Mouse (Mus musculus) brown adipose tissue, adult 24 weeks (tissue): ENCODE measurements around the gene Zfp408. TPM values are rescaled to one million over a fixed set of nuclear protein-coding genes. Genes with fewer than 3 reads are reported as not detected.
A peak's percentile ranks its signal among the peaks of the same experiment; 100 is the strongest.

ENCODE experiments used
- H3K27ac ChIP-seq: fragments of 200-500 bp; replicated peaks from 2 replicates; pipeline ENCODE4 v1.5.1; 2012; ENCODE audit warnings: low read depth, mild to moderate bottlenecking, low read length
- H3K4me1 ChIP-seq: fragments of 200-500 bp; 2 replicates; pipeline ENCODE4 v1.6.1; 2012; ENCODE audit warnings: low read length, mixed read lengths; ENCODE audit not compliant: control insufficient read depth, insufficient read depth, insufficient read length
- H3K4me3 ChIP-seq: fragments of 200-500 bp; 2 replicates; pipeline ENCODE4 v1.5.1; 2012; ENCODE audit warnings: low read depth, mild to moderate bottlenecking, low read length, moderate library complexity; ENCODE audit not compliant: insufficient read depth
- polyA plus RNA-seq: library from polyadenylated mRNA; stranded (reverse); fragments of >200 nt; gene quantifications from 2 replicates; pipeline ENCODE4 v1.2.4, GENCODE M21; 2012; ENCODE audit not compliant: missing spikeins, insufficient read depth, insufficient read length

Gene Zfp408
- polyA plus RNA-seq, 1 experiment, result 2.2 TPM

- Histone ChIP-seq H3K4me3 (no peak overlapping the region), H3K27ac (no peak overlapping the region), H3K4me1 (no peaks in the 10 kb centered on the region)
Observed at GRCm38 (mm10) chr2:91664780-91665179, 15.2 kb upstream of the Zfp408 start.

- Histone ChIP-seq H3K27ac (no peak overlapping the region), H3K4me3 (no peak overlapping the region), H3K4me1 (no peaks in the 10 kb centered on the region)
Observed at GRCm38 (mm10) chr2:91660981-91661380, 11.4 kb upstream of the Zfp408 start.

- Histone ChIP-seq H3K27ac (no peak overlapping the region), H3K4me3 (no peak overlapping the region), H3K4me1 (no peaks in the 10 kb centered on the region)
Observed at GRCm38 (mm10) chr2:91659657-91660056, 10.1 kb upstream of the Zfp408 start.

- Histone ChIP-seq H3K4me3 (no peak overlapping the region), H3K4me1 (no peaks in the 10 kb centered on the region), H3K27ac (no peak overlapping the region)
Observed at GRCm38 (mm10) chr2:91656774-91657173, 7.2 kb upstream of the Zfp408 start.

- H3K4me3 ChIP-seq, result no peak overlapping the region
- no peak overlapping the region for H3K27ac ChIP-seq
- peaks cover 2% of the 10 kb centered on the region; the same call in 1 of the 2 replicates for H3K4me1 ChIP-seq
Observed at GRCm38 (mm10) chr2:91655827-91656226, 6.2 kb upstream of the Zfp408 start.

GRCm38 (mm10) chr2:91655388-91655787 is 5.8 kb upstream of the Zfp408 start:
- peaks cover 2% of the 10 kb centered on the region; the same call in 1 of the 2 replicates for H3K4me1 ChIP-seq
- H3K4me3 ChIP-seq, result no peak overlapping the region
- no peak overlapping the region for H3K27ac ChIP-seq

- Histone ChIP-seq H3K4me3 (no peak overlapping the region), H3K4me1 (peaks cover 2% of the 10 kb centered on the region; the same call in 1 of the 2 replicates), H3K27ac (no peak overlapping the region)
Observed at GRCm38 (mm10) chr2:91652863-91653262, 3.3 kb upstream of the Zfp408 start.

- Histone ChIP-seq H3K27ac (no peak overlapping the region), H3K4me1 (peaks cover 2% of the 10 kb centered on the region; the same call in 1 of the 2 replicates), H3K4me3 (no peak overlapping the region)
Observed at GRCm38 (mm10) chr2:91651458-91652258, 2.1 kb upstream of the Zfp408 start.

- Histone ChIP-seq H3K4me3 (peak overlapping the region; percentile 89), H3K4me1 (peaks cover 2% of the 10 kb centered on the region; the same call in 1 of the 2 replicates)
Observed at GRCm38 (mm10) chr2:91650360-91650995, 887 bp upstream of the Zfp408 start.

GRCm38 (mm10) chr2:91649152-91649551 is 439 bp downstream of the Zfp408 start:
- Histone ChIP-seq H3K4me3 (peak overlapping the region; percentile 72), H3K4me1 (peaks cover 2% of the 10 kb centered on the region; the same call in 1 of the 2 replicates), H3K27ac (peak overlapping the region; percentile 98)

More at GRCm38 (mm10) chr2:91650360-91650995, 887 bp upstream of the Zfp408 start:
- H3K27ac ChIP-seq, result peak overlapping the region; percentile 88

- Histone ChIP-seq H3K4me3 (no peak overlapping the region), H3K27ac (no peak overlapping the region), H3K4me1 (peaks cover 2% of the 10 kb centered on the region; the same call in 1 of the 2 replicates)
Observed at GRCm38 (mm10) chr2:91646733-91647132, 2.9 kb downstream of the Zfp408 start.

GRCm38 (mm10) chr2:91645811-91646210 is 3.8 kb downstream of the Zfp408 start:
- Histone ChIP-seq H3K4me3 (no peak overlapping the region), H3K27ac (no peak overlapping the region), H3K4me1 (no peaks in the 10 kb centered on the region)

- no peaks in the 10 kb centered on the region for H3K4me1 ChIP-seq
- no peak overlapping the region for H3K27ac ChIP-seq
- no peak overlapping the region for H3K4me3 ChIP-seq
Observed at GRCm38 (mm10) chr2:91645354-91645753, 4.2 kb downstream of the Zfp408 start.

GRCm38 (mm10) chr2:91644021-91644420 is 5.6 kb downstream of the Zfp408 start:
- no peak overlapping the region for H3K4me3 ChIP-seq
- H3K27ac ChIP-seq, result no peak overlapping the region
- H3K4me1 ChIP-seq, result no peaks in the 10 kb centered on the region

GRCm38 (mm10) chr2:91642825-91643415 is 6.7 kb downstream of the Zfp408 start:
- H3K27ac ChIP-seq, result no peak overlapping the region
- H3K4me1 ChIP-seq, result no peaks in the 10 kb centered on the region

More at GRCm38 (mm10) chr2:91642825-91643415, 6.7 kb downstream of the Zfp408 start:
- H3K4me3 ChIP-seq, result no peak overlapping the region
